Mouse (Mus musculus) cerebellum, postnatal 14 days (tissue): Measurements from ENCODE around the gene Ift140.

Source experiments
- DNase-seq, 2 experiments: peaks; one replicate each; pipeline ENCODE4 v3.0.0; 2021; ENCODE audit warnings: mixed read lengths in 2 of 2

Ift140 gene

DNA sequence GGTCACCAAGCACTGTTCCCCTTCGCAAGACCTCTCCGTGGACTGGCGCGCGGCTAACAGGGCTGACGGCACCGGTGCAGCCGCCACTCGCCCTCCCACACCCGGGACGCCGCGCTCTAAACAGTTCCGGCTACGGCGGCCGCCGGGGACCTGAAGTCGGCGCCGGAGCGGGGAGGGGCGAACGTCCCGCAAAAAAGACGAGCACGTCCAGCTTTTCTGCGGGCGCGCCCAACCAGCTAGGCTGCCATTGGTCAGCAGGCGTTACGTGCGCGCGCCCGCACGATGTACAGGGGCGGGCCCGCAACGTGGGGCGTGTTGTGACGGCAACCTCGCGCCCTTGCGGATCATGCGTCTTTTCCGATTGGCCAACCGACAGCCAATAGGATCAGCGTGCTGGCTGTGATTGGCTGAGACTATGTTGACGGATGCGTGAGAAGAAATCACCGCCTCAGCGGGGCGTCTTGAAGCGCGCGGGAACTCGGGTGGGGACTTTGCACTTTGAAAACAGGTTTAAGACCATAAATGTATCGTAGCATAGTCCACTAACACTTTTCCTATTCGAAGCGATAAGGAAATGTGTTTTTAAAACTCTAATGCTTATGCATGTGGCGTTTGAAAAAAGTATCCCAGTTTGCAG is at the start of gene Ift140, which contains the start of gene Cramp1l:
Gene Ift140 (plus strand): TSS at position 431 of the 637 bp plus-strand sequence.
Gene Cramp1l (minus strand): TSS at position 134 of the 637 bp plus-strand sequence.
- DNase-seq: peak; percentile 98 to 99

DNA sequence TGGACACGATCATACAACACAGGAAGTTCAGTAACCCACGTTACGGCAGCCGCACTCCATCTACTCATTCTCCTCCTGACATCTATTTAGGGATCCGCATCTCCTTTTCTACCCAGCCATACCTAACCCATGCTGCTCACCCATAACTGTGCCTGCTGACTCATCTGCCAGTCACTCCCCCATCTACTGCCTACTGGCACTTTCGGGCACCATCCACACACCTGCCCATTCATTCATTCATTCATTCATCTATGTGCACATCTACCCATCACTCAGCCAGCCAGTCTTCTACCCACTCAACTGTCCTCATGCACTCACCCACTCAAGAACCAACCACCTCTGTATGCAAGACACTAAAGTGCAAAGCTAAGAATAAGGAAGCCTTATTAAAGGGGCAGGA is 28.7 kb upstream of the Ift140 start:
- no peak for DNase-seq

DNA sequence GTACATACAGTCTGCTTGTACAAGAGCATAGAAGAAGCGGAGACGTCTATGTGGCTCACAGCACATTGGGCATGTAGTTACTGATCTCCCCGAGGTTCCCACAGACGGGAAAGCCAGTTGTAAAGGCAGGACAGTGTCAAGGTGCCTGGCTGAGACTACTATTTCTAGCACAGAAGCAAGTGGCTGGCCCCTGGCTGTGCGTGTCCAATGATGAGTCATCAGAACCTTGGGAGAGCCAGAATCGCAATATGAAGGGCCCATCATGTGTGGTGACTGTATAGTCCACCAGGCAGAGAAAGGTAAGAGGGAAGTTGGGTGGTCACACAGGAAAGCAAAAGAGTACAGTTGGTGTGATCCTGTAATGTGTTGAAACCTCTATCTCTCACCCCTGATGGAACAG is 21.2 kb upstream of the Ift140 start:
- no peak for DNase-seq

DNA sequence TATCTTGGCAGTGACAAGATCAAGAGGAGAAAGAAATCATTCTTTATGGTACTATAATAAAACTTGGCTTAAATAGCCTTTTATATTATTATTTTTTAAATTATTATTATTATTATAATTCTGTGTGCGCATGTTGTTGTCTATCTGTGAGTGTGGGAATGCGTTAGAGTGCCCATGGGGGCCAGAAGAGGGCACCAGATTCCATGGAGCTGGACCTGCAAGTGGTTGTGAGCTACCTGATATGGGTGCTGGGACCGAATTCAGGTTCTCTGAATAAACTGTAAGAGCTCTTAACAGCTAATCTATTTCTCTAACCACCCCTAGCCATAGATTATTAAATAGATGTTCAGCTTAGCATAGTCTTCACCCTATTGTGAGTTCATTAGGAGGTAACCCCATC is 10.8 kb upstream of the Ift140 start:
- DNase-seq: no peak

DNA sequence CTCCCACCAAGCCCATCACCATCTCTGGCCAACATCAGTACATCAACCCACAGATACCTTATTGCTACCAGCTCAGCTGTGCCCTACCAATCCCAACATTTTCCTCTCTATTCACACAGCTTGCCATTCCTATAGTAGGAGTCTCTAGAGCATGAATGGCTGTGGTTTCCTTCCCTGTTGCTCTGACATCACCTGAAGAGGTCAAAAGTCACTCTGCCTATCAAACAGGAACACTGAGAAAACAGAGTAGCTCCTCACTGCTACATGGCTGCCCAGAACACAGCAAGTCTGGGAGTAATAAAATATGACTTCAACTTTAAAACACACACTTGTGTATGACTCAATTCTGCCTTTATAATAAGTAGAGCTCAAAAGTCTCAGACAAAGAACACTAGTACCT is 8.4 kb upstream of the Ift140 start:
- no peak for DNase-seq

DNA sequence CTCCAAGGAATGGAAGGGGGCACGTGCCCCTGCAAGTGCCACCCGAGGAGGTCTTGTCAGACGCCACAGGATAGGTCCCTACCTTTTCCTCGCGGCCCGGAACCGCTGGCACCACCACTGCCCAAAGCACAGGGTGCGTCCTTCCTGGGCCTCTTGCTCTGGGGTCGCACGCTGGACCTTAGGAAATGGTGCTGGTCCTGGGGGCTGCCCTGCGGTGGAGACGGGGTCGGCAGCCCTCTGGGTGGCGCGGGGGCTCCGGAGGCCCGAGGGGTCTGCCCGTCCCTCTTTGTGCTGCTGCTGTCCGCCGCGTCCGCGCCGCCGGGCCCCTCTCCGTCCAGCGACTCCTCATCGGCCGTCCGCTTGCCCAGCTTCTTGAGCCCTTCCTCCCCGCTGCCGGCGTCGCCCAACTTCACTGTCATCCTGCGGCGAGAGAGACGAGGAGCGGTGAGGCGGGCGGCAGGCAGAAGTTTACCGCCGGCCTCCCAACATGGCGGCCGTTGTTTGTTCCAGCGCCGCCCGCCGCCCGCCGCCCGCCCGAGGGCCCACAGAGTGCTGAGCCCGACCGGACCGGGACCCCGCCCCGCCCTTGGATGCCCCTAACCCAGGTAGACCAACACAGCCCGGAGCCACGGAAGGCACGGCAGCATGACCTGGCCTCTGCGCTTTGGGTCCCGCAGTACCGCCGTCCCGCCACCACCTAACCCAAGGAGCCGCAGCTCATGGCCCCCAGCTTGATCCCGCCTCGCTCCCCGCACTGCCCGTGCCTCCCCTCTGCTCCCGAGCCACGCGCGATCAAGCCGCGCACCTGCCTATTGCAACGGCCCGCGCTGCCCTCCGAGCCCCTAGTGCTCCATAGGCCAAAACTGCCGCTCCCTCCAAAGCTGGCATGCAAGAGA is 2.0 kb upstream of the Ift140 start:
- DNase-seq: peak; percentile 19 to 25

DNA sequence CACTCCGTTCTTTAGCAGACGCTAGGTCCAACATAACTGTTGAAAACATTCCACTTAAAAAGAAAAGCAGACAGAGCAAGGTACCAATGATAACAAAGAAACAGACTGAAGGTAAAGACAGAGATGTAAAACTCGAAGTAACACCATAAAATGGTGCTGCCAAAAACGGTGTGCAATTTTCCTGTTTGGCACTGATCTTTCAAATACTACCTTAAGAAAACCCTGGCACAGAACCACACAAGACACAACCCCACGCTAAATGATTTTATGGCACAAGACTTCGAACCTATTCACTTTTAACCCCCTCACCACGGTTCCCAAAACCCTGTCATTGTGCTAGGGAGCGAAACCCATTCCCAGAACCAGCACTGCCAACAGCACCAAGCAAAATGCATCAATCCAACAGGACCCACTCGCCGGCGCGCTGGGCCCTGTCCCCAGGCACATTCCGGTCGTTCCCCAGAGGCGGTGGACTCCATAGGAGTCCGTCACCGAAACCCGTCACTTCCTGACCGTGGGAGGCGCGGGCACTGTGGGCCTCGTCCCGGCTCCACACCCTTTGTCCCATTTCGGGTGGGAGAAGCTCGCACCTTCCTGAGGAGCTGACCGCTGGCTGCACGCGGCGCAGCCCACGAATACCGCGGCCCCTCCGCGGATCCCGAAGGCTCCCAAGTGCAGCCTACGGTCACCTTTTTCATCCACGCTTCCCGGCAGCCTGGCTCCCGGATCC is 879 bp upstream of the Ift140 start:
- peak in 1 of 2 experiments; percentile 57 for DNase-seq

DNA sequence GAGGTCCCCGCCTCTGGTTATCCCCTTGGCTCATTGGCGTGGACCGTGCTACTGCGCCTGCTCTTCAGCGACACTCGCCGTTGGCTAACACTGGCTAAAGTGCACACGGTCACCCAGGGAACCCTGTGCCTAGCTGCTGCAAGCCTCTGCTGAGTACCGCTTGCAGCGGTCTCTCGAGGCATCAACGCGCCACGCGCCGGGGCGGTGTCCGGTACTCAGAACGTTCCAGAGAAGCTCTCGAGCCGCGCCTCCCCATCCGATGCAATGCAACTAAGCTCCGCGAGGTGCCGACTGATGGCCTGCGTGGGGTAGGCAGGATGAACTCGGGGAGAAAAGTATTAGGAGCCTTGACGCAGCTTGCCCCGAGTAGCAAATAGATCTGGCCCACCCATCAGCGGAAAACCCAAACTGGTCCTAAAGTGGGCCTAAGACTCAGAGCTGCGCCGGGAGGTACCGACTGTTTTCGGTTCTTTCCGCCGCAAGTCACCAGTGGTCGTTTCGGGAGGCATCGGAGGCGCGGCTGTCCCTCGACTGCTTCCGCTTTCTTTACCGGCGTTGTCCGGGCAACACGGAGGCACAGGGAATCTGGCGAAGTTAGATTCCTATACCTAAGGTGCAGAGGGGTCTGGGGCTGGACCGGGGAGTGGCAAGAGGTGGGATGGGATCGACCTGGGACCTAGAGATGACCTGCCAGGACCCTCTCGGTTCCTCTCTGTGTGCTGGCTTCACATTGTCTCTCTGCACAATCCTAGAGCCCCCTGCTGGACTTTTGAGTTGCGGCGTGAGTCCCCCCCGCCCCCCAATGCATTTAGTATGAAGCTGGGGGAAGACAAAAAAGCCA is 627 bp downstream of the Ift140 start:
- DNase-seq: peak in 1 of 2 experiments; percentile 75

DNA sequence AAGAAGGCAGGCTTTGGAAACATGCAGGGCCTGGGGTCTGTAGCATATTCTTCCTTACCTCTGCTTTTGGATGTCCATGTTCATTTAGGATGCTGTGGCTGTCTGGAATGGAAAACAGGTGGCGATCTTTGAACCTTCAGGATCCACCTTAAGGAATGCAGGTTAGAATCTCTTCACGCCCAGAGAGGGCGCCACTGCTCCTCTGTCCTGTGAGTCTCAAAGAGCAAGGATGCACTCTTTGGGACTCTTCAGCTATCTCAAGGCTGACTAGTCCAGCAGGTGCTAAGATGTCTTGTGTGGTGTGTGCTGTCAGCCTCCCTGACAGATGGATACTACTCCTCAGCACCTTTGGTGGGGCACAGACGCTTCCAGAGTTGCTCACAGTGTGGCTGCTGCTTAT is 20.3 kb downstream of the Ift140 start:
- peak; percentile 26 to 50 for DNase-seq

DNA sequence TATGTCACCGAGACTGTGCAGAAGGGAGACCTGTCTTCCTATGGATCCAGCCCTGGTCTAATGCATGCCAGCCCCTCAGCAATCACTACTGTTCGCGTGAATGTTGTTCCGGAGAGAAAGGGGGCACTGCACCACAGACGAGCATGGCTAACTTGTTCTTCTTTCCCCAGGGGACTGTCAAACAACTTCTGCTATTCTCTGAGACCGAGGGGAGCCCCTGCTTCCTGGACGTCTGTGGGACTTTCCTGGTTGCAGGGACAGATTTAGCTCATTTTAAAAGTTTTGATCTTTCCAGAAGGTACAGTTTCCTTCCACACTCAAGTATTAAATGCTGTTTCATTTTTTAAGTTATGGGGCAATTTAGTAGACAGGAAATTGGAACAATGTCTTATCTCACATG is 29.0 kb downstream of the Ift140 start:
- no peak for DNase-seq

DNA sequence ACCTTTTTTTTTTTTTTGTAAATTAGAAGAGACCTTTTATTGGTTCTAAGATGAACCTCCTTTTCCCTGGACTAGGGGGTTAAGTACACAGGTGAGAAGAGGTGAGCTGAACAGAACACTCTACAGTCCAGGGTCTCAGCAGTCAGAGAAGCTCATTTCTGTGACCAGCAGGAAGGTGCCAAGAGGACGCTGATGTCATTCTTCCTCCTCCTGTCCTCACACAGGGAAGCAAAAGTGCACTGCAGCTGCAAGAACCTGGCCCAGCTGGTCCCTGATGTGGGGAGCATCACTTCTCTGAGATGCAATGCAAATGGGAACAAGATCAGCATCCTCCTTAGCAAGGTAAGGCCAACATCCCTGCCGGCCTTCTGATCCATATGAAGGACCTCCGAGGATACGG is 29.4 kb downstream of the Ift140 start:
- no peak for DNase-seq

DNA sequence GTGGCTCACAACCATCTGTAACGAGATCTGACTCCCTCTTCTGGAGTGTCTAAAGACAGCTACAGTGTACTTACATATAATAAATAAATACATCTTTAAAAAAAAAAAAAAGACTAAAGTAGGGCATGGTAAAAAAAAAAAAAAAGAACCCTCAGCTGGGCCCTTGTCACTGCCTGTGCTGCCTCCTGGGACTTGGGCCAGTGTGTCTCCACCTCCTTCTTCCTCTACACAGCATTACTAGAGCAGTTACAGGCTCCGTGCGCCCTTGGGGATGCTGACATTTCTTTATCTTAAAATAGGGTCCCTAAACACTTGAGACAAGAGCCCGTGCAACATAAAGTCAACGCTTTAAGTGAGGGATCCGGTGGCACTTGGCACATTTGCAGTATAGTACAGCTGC is 31.3 kb downstream of the Ift140 start:
- DNase-seq: no peak

DNA sequence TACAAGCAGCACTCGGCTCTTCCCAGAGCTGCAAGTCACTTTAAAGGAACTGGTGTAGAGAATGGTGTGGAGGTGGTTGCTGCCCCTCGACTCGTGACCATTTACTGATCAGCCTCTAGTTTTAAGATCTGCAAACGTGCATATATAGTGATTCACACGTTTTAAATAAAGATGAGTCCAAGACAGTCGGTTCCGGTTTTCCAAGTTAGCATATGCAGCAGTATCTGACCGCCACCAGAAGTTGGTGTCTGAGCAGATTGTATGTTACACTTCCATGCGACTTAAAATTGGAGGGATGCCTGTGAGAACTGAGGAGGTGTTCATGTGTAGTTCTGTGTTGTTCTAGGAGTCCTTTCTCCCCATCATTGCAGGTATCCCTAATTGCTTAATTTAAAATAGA is 37.4 kb downstream of the Ift140 start:
- DNase-seq: no peak

DNA sequence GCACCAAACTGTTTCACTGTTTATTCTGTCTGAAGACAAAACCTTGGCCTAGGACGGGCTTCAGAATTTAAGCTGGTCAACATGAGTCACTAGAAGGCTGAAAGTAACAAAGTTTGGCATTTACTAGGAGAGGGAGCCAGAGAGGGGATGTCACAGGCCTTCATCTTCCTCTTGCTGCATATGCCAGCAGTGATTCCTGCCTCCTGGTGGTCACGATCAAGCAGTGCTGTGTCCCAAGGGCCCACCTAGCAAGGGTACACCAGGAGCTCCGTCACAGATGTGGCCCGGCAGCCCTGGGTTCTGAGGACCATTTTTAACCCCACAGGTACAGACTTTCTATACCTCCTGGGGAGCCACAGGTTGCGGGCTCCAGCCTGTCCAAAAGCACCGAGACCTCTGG is 41.2 kb downstream of the Ift140 start:
- DNase-seq: no peak

DNA sequence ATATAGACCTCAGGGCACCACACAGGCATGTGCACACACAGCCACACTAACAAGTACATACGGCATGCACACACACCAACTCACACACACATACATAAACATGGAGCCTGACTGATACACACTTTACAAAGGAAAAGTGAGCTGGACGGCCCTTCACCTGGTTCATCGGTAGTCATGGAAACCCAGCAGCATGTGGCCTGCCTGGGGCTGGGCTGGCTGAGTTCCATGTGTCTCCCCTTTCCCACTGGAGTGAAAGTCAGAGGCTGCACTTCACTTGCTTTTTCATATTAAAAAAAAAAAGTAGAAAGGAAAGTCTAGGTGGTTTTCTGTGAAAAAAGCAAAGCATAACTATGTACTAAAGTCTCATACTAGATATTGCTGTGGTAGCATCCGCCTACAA is 47.4 kb downstream of the Ift140 start:
- no peak for DNase-seq

DNA sequence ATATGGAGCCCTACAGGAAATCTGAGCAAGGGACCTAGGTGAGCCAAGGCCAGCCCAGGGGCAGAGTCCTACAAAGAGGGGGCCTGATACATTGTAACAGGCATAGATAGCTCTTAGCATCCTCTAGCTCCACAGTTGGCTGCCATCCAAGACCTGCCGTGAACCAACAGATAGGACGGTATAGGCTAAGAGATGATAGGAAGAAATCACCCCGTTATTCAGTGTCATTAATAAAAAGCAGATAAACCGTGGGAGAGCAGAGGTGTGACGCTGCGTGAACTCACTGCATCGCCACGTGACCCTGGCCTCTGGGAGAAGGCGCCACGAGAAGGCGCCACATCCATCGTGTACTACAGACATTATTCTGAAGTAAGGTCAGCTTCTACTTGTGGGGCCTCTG is 48.0 kb downstream of the Ift140 start:
- peak; percentile 43 to 60 for DNase-seq

DNA sequence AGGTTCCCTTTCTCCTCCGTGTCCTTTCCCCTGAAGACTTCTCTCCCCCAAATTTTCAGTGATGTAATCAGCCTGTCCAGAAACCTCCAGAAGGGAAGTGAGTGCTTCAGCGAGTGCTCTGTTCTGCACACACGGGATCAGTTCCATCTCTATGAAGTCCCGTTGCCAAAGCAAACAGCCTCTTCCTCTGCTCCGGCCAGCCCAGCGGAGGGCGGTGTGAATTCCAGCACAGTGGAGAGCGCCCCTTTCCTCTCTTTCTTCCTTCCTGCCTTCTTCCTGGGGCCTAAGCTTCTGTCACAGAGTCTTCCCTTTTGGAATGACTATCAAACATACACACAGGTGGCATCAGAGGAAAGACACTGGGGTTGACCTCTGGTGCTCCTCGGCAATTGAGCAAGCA is 48.5 kb downstream of the Ift140 start:
- DNase-seq: no peak

DNA sequence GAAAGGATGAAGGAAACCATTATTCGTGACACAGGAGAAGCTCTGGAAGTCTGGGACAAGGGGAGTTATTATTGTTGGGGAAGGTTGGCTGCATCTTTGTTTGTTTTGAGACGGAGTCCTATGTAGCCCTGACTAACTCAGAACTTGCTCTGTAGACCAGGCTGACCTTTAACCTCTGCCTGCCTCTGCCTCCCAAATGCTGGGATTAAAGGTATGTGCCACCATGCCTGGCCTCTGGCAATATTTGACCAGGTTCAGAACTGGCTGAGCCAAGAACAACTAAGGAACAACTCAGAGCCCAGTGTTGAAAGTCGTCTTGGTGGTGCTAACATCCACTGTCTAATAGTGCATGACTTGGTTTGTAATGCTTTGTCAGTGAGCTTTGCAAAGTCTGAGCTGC is 49.3 kb downstream of the Ift140 start:
- DNase-seq: no peak

DNA sequence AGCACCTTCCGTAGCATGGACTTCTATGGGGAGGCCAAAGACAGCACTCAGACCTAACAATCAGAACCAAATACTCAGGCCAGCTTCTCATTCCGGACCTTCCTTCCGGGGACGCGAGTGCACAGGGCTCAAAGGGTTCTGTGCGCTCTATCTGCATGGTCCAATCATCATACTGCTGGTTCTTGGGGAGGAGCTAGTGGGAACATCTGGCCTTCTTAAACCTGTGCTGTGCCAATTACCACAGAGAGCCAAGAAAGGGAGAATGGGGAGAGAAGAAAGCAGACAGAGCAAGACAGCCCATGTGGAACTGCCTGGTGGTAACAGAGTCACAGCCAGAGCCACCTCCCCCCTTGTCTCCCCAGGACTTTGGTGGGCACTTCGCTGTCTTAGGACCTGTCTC is 50.7 kb downstream of the Ift140 start:
- DNase-seq: no peak

DNA sequence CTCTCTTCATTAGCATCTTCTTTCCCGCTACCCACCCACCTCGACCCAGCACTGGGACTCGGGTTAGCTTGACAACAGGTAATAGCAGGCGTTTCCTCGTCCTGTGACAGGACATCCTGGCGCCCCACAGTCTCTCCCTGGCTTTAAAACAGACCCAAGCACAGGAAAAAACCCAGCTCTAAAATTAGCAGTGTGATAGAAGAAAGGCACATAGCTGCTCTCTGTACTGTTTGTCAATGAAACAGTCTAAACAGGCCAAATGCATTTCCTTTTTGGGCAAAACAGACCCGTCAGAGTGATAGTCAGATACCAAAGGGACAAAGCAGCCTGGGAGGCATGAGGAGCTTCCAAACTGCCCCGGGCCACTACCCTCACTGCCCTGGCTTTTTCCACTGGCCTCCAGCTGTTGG is 51.6 kb downstream of the Ift140 start:
- no peak for DNase-seq

DNA sequence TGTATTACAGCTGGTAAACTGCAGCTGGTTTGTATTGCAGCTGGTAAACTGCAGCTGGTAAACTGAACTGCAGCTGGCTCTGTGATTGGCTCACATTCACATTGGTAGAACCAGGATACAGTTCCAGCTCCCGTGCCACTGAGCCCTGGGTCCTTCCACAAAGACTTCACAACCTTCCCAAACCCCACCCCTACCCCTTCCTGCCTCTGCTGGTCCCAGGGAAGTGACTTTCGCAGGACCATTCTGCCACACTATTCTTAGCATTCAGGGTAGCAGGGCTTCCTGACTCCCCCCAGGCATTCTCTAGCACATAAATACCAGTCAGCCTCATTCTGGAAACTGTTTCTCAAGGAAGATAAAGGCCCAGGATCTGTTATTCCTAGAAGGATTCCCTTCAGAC is 52.8 kb downstream of the Ift140 start:
- DNase-seq: no peak

DNA sequence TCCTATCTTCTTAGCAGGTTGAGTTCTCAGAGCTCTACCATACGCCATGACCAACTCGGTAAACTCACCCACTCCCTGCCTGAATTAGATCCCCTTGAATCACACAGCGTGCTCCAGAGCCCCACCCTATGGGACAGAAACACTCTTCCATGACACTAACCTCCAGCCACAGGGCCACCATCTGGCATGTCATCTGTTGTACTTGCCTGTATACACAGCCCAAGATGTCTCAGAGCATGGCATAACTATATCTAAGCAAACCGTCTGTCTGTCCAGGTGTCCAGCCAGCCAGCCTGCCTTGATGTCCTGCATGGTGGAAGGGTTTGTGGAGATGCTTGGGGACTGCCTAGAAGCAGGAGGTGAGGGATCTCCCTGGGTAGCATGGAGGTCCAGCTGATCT is 61.0 kb downstream of the Ift140 start:
- peak; percentile 55 for DNase-seq
